ENCODE assay signal across 13 mouse cellular contexts in the genomic region with DNA sequence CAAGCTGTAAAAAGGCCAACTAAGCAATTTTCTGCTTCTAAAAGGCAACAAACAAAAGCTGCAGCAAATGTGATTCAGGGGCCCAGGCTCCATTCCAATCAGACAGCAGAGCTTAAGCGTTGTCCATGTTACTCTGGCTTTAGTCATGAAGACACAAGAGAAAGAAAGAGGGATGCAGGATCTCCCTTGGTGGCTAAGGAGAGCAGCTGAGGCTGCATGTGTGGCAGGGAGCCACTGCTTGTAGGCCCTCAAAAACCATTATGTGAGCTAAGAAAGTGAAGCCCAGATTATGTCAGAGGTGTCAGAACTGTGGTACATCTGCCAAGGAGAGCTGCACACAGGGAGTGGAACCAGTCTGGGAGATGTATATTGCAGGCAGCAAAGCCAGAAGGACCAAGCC. TPM values are rescaled to one million over a fixed set of nuclear protein-coding genes. Genes with fewer than 3 reads are reported as not detected.
DNase-seq lines count a peak whose midpoint lies in the region; ATAC-seq lines count a peak whose summit lies in the region.
"Had no signal": no experiment of that assay in that cellular context is flagged by ENCODE, and none has a peak within 500 bp of the region (broad histone marks: within the 10 kb centered on the region; RNA-seq: fewer than 3 reads in every experiment).

No protein-coding gene starts in this region.

- DNase-seq in cerebellum, postnatal 10 days: peak; percentile 9 to 35
- DNase-seq in cerebellum, adult 9-11 months: no peak
- no peak for DNase-seq in hindbrain, embryonic 11.5 days (ENCODE audit: low spot score)
- peak; percentile 40 for DNase-seq in brain, adult 2 months (ENCODE audit: low read depth, low spot score)
- DNase-seq in lung, postnatal 10 days: peak; percentile 62
- DNase-seq in adrenal gland, postnatal 25 days: no peak
- DNase-seq in embryonic facial prominence, embryonic 10.5 days (ENCODE audit: low spot score): no peak
- DNase-seq: adrenal gland, adult 8-10 months; embryo, embryonic 11 days; kidney, adult 18-20 months had no signal

- no peak overlapping the region for H3K4me3 ChIP-seq in hindbrain, embryonic 15.5 days
- H3K4me3 ChIP-seq in hindbrain, embryonic 11.5 days (ENCODE audit: low read depth, low read length): no peak overlapping the region
- H3K4me3 ChIP-seq in embryonic facial prominence, embryonic 10.5 days: no peak overlapping the region
- H3K4me3 ChIP-seq: left cerebral cortex, adult 2 months; limb, embryonic 15.5 days had no signal

- peak; percentile 73 for ATAC-seq in hindbrain, embryonic 15.5 days (ENCODE audit: low FRiP score, low read depth)
- ATAC-seq in hindbrain, embryonic 11.5 days (ENCODE audit: low FRiP score): no peak

- H3K27ac ChIP-seq in hindbrain, embryonic 15.5 days (replicated peaks): peak overlapping the region; percentile 36; the same call in 1 of the 2 replicates
- H3K27ac ChIP-seq in hindbrain, embryonic 11.5 days (ENCODE audit: low read depth, low read length): no peak overlapping the region
- no peak overlapping the region for H3K27ac ChIP-seq in embryonic facial prominence, embryonic 10.5 days (replicated peaks)
- H3K27ac ChIP-seq: left cerebral cortex, adult 2 months; limb, embryonic 15.5 days had no signal

- H3K9me3 ChIP-seq in hindbrain, embryonic 15.5 days: no peaks in the 10 kb centered on the region
- H3K9me3 ChIP-seq in hindbrain, embryonic 11.5 days (ENCODE audit: control insufficient read depth, low read length): no peaks in the 10 kb centered on the region
- no peaks in the 10 kb centered on the region for H3K9me3 ChIP-seq in embryonic facial prominence, embryonic 10.5 days
- H3K9me3 ChIP-seq: limb, embryonic 15.5 days had no signal

- H3K27me3 ChIP-seq in hindbrain, embryonic 15.5 days: no peaks in the 10 kb centered on the region
- H3K27me3 ChIP-seq in hindbrain, embryonic 11.5 days (ENCODE audit: control insufficient read depth, insufficient read depth, low read length): no peaks in the 10 kb centered on the region
- H3K27me3 ChIP-seq in embryonic facial prominence, embryonic 10.5 days (replicated peaks; ENCODE audit: low read depth, poor library complexity, severe bottlenecking): no peaks in the 10 kb centered on the region
- H3K27me3 ChIP-seq: limb, embryonic 15.5 days had no signal

- H3K36me3 ChIP-seq in hindbrain, embryonic 15.5 days: no peaks in the 10 kb centered on the region
- H3K36me3 ChIP-seq in hindbrain, embryonic 11.5 days (ENCODE audit: control insufficient read depth, insufficient read depth, low read length): no peaks in the 10 kb centered on the region
- peaks cover 5% of the 10 kb centered on the region for H3K36me3 ChIP-seq in embryonic facial prominence, embryonic 10.5 days (replicated peaks)
- H3K36me3 ChIP-seq: limb, embryonic 15.5 days had no signal

- H3K4me1 ChIP-seq in hindbrain, embryonic 15.5 days (replicated peaks): peaks cover 8% of the 10 kb centered on the region; the same call in 1 of the 2 replicates
- H3K4me1 ChIP-seq in hindbrain, embryonic 11.5 days (replicated peaks; ENCODE audit: control insufficient read depth, insufficient read depth, low read length): no peaks in the 10 kb centered on the region
- no peaks in the 10 kb centered on the region for H3K4me1 ChIP-seq in embryonic facial prominence, embryonic 10.5 days
- H3K4me1 ChIP-seq: limb, embryonic 15.5 days had no signal

- WGBS in hindbrain, embryonic 15.5 days: 70% methylated on average over 1 of the region's 1 CpGs
- WGBS in hindbrain, embryonic 11.5 days: 89% methylated on average over 1 of the region's 1 CpGs
- 98% methylated on average over 1 of the region's 1 CpGs for WGBS in embryonic facial prominence, embryonic 10.5 days

- no peak overlapping the region for H3K9ac ChIP-seq in hindbrain, embryonic 15.5 days
- H3K9ac ChIP-seq in hindbrain, embryonic 11.5 days (ENCODE audit: low read depth, low read length): no peak overlapping the region
- H3K9ac ChIP-seq: limb, embryonic 15.5 days had no signal

- no peak overlapping the region for H3K4me2 ChIP-seq in hindbrain, embryonic 15.5 days
- no peak overlapping the region for H3K4me2 ChIP-seq in hindbrain, embryonic 11.5 days (replicated peaks; ENCODE audit: low read depth, low read length)
- H3K4me2 ChIP-seq: limb, embryonic 15.5 days had no signal

RNA-seq across cellular contexts. Expression of a gene that starts 36.7 kb away (rescaled TPM):
- polyA plus RNA-seq in hindbrain, embryonic 15.5 days (2015; fragmentation: Nextera tagmentation; extraction: Ambion mirVana): 220 and 232 TPM in 2 replicates
- polyA plus RNA-seq in hindbrain, embryonic 11.5 days (2014; fragmentation: Nextera tagmentation; extraction: Ambion mirVana): 147 and 156 TPM in 2 replicates
- 62.3 and 76.0 TPM in 2 replicates for total RNA-seq in adrenal gland, postnatal 25 days (2021)
- 107 and 108 TPM in 2 replicates for polyA plus RNA-seq in embryonic facial prominence, embryonic 10.5 days (2016; fragmentation: Nextera tagmentation; extraction: Ambion mirVana)

Comparison
In these comparisons a context has a peak if more than half of its experiments do, and no peak if none do; other contexts are left out.
1. DNase-seq: peak in cerebellum, postnatal 10 days (2 of 2), brain, adult 2 months (single experiment) and lung, postnatal 10 days (single experiment); none in cerebellum, adult 9-11 months (single experiment), hindbrain, embryonic 11.5 days (single experiment), adrenal gland, postnatal 25 days (single experiment) and embryonic facial prominence, embryonic 10.5 days (single experiment).